Mouse (Mus musculus) monocyte, adult 5-6 weeks (primary cell): ENCODE results near the gene Smim5. TPM values are rescaled to one million over a fixed set of nuclear protein-coding genes. Genes with fewer than 3 reads are reported as not detected.

Source experiments
- ATAC-seq: fragments of 153-309, 156-312 bp; replicated peaks from 2 replicates; pipeline ENCODE4 v1.8.0; 2017; ENCODE audit warnings: mild to moderate bottlenecking; ENCODE audit not compliant: low TSS enrichment, insufficient number of reproducible peaks, severe bottlenecking, poor library complexity, low FRiP score
- total RNA-seq: library from RNA; stranded (forward); fragments of 200-1000, 200-491, 200-594 nt; gene quantifications from 3 replicates; pipeline ENCODE4 v1.2.3, GENCODE M21; 2017

The Smim5 gene
- total RNA-seq, 1 experiment from 2014 or later, result 5.0 TPM

DNA sequence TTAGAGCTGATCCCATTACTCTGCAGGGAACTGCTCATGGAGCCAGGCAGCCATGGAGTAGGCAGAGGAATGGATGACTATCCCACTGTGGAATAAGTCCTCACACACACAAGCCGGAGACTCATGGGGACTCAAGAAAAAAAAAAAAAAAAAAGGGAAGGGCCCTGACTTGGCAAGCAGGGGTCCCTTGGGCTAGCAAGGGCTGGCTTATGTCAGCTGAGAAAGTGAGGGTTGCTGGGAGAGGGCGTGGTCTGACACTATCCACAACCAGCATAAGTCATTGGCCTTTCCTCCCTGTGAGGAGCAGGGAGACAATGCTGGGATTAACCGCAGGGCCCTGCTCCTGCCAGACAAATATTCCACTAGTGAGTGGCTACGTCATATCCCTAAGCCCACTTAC lies 16.8 kb downstream of the Smim5 start:
- ATAC-seq, result no peak

DNA sequence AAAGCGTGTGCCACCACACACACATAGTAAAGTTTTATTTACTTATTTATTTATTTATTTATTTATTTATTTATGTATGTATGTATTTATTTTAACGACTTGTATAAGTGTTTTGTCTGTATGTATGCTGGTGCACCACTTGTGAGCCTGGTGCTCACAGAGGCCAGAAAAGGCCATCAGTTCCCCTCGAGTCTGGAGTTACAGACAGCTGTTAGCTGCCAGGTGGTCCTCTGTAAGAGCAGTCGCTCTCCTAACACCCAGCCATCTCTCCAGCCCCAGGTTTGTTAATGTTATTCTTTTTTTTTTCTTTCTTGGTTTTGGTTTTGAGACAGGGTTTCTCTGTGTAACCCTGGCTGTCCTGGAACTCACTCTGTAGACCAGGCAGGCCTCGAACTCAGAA lies 18.9 kb downstream of the Smim5 start:
- no peak for ATAC-seq

DNA sequence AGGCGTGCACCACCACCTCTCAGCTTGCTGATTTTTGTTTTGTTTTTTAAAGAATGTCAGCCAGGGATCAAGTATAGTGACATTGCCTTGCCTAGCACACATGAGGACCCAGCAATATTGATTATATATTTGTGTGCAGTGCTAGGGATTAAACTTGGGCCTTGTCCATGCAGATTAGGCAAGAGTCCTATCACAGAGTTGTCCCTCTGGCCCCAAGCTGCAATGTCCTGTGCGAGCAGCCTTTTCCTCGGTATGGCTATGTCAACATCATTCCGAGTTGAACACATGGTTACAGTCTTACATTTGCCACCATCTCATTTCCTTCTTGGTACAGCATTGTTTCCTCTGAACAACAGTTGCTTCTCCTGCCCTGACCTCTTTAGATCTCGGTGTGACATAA lies 19.3 kb downstream of the Smim5 start:
- ATAC-seq, result no peak

DNA sequence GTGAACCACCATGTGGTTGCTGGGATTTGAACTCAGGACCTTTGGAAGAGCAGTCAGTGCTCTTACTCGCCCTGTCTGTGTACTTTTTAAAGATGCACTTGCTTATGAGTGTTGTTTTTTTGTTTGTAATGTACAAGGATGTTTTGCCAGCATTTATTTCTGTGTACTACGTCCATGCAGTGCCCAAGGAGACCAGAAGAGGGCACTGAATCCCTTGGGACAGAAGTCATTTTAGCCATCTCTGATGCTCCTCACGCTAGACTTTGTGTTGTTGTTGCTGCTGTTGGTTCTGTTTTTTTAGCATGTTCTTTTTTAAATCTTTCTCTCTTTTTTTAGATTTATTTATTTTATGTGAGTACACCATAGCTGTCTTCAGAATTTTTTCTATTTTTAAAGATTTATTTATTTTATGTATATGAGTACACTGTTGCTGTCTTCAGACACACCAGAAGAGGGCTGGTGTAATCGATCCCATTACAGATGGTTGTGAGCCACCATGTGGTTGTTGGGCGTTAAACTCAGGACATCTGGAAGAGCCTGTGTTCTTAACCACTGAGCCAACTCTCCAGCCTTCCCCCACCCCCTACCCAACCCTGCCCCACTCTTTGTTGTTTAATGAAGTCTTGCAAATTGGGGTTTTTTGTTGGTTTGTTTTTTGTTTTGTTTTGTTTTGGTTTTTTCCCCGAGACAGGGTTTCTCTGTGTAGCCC lies 20.5 kb downstream of the Smim5 start:
- ATAC-seq, result 0 out of 2 replicates have a peak, but pooled peaks have one; percentile 68

DNA sequence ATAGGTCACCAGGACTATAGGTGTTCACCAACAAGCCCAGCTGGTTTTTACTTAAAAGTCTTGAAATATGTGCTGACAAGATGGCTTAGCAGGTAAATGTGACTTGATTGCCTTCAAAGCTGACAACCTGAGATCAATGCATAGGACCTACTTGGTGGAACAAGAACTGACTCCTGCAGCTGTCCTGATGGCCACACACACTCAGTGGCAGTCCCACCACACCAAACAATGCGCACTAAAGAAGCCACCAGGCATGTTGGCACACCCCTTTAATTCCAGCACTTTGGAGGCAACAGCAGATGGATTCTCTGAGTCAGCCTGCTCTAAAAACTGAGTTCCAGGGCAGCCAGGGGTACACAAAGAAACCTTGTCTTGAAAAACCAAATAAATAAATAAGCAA lies 22.2 kb downstream of the Smim5 start:
- no peak for ATAC-seq

DNA sequence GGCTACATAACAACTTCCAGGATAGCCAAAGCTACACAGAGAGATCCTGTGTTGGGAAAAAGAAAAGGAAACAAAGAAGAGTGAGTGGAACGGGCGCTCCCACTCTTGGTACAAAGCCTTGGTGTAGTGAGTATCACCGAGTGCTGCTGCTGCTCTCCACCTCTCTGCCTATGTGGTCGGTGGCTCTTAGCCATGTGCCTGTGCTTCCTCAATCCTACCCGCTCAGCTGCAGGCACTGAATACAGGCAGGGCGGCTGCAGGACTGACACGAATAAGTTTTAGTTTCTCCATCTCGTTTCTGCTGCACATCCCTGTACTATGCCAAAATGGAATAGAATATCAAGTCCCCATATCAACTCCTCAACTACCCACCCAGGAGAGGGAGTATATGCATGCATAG lies 29.3 kb downstream of the Smim5 start:
- no peak for ATAC-seq

DNA sequence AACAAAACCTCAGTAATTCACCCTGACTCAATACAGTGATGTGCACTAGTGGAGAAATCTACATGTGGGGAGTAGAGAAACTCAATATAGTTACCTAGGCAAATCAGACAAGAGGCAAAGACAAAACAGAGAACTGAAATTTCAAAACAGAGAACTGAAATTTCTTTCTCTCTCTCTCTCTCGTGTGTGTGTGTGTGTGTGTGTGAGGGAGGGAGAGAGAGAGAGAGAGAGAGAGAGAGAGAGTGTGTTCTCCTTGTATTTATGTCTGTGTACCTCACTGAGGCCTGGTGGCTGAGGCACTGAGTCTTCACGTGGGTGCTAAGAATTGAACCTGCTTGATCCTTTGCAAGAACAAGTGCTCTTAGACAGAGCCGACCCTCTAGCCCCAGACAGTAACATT lies 30.1 kb downstream of the Smim5 start:
- ATAC-seq, result peak; percentile 34; the same call in 1 of the 2 replicates

DNA sequence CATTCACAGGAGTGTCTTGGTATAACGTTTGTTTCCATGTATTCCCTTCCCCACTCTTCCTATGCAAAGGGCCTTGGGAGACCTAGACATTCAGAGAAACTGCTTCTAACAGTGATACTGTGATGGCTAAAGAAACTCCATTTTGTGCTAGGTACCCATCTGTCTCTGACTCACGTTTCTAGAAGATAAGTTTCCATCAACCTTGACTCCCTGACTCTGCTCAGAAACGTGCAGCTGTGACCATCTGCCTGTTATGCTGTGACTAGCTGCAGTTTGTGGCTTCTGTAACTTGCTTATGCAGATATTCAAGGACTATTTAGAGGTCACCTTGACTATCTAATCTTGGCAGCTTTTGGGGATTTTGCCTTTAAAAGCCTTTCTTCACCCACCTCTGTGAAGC lies 31.5 kb downstream of the Smim5 start:
- ATAC-seq, result no peak

DNA sequence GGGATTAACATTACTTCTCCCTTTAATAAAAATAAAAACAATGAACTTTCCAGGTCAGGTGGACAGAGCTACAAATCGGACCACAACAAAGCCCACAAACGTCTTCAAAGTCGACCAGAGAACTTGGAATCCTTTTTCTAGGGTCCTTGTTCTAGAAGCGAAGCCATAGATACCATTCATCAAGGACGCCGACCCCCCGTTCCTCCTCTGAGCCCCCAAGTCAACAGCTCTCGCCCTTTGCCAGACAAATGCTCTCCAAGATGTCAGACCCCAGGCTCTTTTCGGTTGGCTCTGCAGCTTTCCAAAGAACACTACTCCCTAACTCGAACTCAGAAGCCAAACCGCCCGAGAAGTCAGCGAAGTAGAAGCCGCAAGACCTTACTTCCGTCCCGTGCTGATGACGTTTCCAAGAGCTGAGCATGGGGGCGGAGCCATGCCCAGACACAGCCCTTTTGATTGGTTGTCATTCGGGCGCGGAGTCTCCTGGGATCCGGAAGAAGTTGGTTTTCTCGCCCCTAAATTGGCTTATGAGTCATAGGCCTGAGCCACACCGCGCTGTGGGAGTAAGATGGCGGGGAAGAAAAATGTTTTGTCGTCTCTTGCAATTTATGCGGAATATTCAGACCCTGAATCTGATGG lies 33.5 kb downstream of the Smim5 start, which contains the start of the genes Sap30bp and Recql5:
Gene Sap30bp, plus strand, starts transcription at position 175 of the 639 bp plus-strand sequence.
Gene Recql5, minus strand, starts transcription at position 370 of the 639 bp plus-strand sequence.
- ATAC-seq, result peak; percentile 99

DNA sequence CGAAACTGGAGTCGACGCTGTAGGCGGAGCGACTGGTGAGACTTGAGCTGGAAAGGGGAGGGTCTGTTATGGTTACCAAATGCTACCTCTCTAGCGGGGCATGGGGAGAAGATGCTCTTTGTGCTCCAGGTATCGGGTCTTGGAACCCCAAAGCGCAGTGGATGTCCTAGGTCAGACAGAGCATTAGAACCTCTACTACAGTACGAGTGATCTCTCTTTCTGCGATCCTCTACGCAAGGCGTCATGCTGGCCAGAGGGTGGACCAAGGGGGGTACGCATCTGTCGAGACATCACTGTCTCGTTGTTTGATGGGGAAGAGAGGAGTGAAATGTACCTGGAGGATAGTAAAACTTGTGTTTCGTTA lies 34.0 kb downstream of the Smim5 start:
- peak; percentile 12; the same call in 1 of the 2 replicates for ATAC-seq

DNA sequence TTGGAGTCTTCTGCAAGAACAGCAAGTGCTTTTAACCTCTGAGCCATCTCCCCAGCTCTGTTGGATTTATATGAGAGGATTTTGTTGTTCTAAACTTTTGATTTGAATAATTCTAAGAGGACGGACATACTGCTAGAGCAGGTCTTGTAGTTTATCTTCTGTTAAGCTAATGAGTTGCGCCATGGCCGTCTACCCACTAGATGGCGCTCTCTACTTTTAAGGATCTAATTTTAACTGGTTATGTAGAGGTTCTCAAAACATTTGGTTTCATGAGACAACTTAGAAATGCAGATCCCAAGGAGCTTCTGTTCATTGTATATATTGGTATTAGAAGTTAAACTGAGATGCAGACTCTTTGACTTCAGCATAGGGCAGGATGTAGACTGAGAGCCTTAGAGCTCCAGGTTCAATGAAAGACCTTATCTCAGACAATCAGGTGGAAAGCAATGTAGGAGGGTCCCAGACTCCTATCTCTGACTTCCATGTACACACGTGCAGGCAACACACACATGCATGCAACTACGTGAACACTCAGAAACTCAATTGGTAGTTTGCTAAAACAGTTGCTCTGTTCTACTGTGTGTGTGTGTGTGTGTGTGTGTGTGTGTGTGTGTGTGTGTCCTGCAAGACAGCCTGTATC lies 40.0 kb downstream of the Smim5 start:
- ATAC-seq, result peak; percentile 69; the same call in 1 of the 2 replicates

DNA sequence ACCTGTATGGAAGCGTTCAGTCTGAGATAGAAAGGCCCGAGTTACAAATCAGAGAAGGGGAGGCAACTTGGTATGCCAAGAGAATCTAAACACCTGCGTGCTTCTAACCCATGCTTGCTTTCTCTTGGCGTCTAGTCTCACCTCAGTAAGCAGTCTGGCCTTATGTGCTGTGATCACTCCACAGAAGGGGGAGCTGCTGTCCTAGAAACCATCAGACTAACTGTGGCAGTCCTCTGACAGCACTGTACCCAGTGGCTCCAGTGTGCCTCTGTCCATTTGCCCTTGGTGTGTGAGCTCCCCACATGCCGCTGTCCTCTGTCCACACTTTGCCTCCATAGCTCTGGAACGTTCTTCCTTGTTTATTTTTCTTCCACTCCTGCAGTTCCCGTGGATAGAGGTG lies 42.2 kb downstream of the Smim5 start:
- ATAC-seq, result no peak

DNA sequence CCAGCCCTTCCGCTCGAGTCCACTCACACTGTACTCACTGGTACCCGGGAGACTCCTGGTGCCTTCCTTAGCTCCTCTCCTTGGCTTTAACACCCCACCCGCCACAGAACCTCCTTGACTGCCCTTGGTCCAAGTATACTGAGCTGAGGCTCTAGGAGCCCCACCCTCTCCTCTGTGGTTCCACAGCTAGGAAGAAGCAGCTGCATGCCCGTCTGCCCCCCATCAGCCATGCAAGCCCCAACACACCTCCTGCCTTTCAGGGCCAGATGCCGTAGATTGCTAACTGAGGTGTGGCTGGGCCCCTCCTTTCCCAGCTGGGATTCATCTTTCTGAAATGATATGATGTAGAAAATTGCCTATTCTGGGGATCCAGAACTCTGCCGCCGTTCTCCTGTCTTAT lies 45.5 kb downstream of the Smim5 start:
- ATAC-seq, result no peak

DNA sequence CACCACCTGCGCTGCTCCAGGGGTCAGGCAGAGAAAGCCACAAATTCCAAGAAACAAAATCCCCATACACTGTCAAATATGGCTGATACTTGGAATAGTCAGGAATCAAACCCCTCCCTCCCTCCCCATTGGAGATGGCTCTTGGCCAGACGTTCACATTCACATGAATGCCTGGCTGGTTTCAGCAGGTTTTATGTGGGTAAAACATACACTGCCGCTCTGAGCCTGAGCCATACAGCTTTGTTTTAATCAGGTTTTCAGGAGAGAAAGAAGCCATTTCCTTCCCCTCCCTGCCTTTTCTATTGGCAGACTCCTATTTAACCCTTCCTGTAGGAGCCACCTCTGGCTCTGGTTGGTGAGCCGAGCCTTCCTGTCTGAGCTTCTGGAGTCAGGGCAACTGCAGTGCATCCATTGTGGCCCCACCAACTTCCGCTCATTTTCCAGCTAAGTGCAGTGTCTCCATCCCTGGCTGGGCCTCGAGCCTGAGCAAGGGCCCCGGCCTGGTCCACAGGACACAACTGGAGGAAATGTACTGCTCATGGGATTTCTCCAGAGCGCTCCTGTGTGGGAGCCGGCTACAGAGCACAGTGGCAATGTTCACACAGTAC lies 46.6 kb downstream of the Smim5 start:
- no peak for ATAC-seq

DNA sequence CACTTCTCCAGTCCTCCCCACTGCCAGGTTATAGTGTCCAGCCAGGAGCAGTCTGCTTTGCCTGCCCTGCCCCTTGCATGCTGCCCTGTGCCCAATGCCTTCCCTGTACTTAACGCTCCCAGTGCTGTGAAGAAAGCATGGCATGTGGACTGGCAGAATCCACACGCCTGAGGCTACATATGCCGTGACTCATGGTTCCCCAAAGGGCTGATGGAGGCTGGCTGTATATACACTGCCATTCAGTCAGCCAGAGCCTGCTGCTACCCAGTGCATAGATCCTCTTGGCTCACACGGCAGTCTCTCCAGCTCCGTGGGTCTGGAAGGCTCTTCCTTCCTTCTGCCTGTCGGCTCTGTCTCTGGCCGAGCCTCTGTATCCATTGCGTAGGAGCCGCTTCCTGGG lies 48.5 kb downstream of the Smim5 start:
- no peak for ATAC-seq

DNA sequence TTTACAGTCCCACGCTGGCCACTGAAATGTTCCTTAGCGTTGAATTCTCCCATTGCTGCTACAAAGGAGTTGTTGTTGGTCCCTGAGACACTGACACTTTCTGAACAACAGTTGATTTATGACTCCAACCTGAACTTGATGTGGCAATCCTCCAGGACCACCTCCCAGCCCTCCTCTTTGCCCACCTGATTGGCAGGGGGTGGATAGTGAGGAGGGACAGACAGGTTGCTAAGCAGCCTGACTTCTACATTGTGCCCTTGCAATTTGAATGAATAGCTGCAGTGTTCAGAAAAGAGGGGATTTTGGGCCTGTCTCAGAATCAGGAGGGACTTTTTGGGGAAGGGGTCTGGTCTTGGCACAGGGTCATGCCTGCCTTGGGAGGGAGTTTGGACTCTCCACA lies 51.0 kb downstream of the Smim5 start:
- ATAC-seq, result no peak

DNA sequence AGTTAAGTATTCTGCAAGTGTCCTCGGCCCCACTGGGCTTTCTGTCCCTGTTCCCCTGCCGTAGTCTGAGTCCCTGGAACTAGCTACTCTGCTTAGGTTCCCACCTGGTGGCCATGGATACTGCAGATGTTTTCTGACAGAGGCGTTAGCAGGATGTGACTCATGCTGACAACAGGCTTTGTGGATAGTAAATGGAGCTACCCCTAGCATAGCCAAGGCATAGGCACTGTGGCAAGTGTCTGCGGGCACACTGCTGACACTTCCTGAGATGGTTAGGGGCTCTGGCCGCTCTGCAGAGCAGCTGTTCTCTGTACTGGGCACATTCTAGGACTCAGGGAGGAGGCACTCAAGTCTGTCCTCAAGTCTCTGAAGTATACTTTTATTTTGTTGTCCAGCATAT lies 54.9 kb downstream of the Smim5 start:
- ATAC-seq, result no peak

DNA sequence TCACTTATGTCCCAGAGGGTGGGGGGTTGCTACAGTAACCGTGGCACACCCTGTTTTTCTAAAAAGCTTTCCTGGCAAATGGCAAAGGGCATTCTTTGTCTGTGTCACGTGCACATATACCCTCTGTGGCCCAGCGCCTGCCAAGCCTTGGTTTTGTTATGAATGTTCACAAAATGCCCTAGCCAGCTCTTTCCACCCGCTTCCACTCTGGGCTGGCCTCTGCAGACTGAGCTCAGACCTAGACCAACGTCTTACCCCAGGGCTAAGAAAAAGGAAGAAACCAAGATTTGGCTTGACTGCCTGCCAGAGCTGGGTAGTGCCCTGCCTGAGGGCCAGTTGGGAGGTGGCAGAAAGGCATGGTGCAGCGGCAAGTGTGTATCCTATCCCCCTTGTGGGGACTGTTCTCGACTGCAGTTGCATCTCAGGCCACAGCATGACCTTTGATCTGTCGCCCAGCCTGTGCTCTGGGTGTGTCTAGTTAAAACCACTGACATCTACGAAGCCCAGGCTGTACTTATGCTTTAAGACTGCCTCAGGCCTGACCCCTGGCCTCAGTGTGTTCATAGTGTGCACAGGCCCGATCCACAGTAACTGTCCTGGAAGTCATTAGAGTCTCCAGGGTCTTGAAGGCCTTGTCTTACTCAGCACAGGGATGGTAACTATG lies 55.6 kb downstream of the Smim5 start:
- no peak; the same call in 1 of the 2 replicates for ATAC-seq
